Mouse (Mus musculus) adrenal gland, postnatal 25 days (tissue): ENCODE measurements around the gene Gpr19. TPM values are rescaled to one million over a fixed set of nuclear protein-coding genes. Genes with fewer than 3 reads are reported as not detected.
A peak's percentile ranks its signal among the peaks of the same experiment; 100 is the strongest.

Experiments
- DNase-seq: peaks from one replicate; pipeline ENCODE4 v3.0.0; 2021; ENCODE audit warnings: mixed read lengths
- total RNA-seq: library from RNA; stranded (reverse); gene quantifications from 2 replicates; pipeline ENCODE4 v1.2.3, GENCODE M21; 2021

Gpr19 gene
- total RNA-seq, 1 experiment from 2014 or later = 11.3 TPM

GRCm38 (mm10) chr6:134887008-134887407, 11.4 kb downstream of the Gpr19 start:
- DNase-seq = no peak

- DNase-seq = no peak
These were observed 11.9 kb downstream of the Gpr19 start for GRCm38 (mm10) chr6:134886475-134886874.

GRCm38 (mm10) chr6:134885515-134885914, 12.9 kb downstream of the Gpr19 start:
- DNase-seq = no peak

- DNase-seq = no peak
These were observed 14.7 kb downstream of the Gpr19 start for GRCm38 (mm10) chr6:134883661-134884060.

- no peak for DNase-seq
These were observed 18.3 kb downstream of the Gpr19 start for GRCm38 (mm10) chr6:134880046-134880445.

GRCm38 (mm10) chr6:134879556-134879955, 18.8 kb downstream of the Gpr19 start:
- DNase-seq = no peak

- DNase-seq = no peak
These were observed 20.5 kb downstream of the Gpr19 start for GRCm38 (mm10) chr6:134877892-134878291.

DNA sequence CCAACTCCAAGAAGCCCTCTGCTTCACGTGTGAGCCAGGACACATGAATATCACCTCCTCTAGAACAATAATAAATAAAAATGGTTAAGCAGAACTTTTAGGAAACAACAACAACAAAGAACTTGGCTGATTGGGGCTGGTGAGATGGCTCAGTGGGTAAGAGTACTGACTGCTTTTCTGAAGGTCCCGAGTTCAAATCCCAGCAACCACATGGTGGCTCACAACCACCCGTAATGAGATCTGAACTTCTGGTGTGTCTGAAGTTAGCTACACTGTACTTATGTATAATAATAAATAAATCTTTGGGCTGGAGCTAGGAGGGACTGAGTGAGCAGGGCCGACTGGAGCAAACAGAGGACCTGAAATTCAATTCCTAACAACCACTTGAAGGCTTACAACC, 21.1 kb downstream of the Gpr19 start:
- no peak for DNase-seq

- no peak for DNase-seq
These were observed 21.6 kb downstream of the Gpr19 start for GRCm38 (mm10) chr6:134876795-134877194.

- DNase-seq = no peak
These were observed 25.4 kb downstream of the Gpr19 start for GRCm38 (mm10) chr6:134873018-134873417.

GRCm38 (mm10) chr6:134872236-134872635, 26.1 kb downstream of the Gpr19 start:
- DNase-seq = no peak

DNA sequence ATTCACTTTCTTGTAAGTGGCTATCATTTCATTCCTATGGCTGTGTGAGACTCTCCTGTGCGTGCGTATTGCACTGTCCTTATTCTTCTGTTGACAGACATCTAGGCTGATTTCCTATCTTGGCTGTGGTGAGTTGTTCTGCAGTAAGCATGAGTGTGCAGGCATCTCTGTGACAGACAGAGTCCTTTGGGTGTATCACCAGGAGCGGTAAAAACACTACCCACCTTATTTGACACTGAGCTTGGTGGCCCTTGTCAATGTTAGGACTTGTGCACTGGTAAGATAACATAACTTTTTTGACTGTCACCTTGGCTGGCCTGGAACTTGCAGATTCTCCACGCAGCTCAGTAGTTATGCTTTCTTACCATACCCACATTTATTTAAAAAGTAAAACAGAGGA, 27.5 kb downstream of the Gpr19 start:
- no peak for DNase-seq

DNA sequence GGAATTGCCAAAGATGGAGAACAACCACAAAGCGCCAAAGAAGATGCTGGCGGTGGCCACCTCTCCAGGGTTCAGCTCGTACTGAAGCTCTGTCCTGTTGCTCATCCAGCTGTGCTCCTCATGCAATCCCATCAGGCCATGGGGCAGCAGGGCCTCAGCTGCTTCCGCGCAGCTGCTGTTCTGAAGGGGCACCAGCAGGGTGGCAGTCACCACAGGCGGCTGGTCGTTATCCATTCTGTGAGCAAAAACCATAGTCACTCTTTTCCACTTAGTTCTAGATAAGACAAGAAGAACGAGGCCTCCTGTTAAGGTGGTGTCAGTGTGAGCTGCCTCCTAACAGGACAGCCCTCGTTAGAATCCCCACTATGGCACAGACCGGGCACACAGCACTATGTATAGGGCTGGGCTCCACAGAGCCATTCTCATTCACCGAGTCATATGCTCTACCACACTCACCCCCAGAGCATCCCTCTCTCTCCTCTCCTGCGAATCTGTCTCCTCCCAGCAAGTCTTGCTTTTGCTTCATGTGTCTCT, 28.1 kb downstream of the Gpr19 start:
- DNase-seq = no peak

- DNase-seq = no peak
These were observed 31.1 kb downstream of the Gpr19 start for GRCm38 (mm10) chr6:134867325-134867724.

GRCm38 (mm10) chr6:134866113-134866512, 32.3 kb downstream of the Gpr19 start:
- no peak for DNase-seq

- DNase-seq = peak; percentile 95
These were observed 35.2 kb downstream of the Gpr19 start for GRCm38 (mm10) chr6:134863146-134863545.

- no peak for DNase-seq
These were observed 35.7 kb downstream of the Gpr19 start for GRCm38 (mm10) chr6:134862671-134863104.

- DNase-seq = no peak
These were observed 37.0 kb downstream of the Gpr19 start for GRCm38 (mm10) chr6:134861386-134861785.

- DNase-seq = no peak
These were observed 38.1 kb downstream of the Gpr19 start for GRCm38 (mm10) chr6:134860275-134860674.

GRCm38 (mm10) chr6:134859021-134859420, 39.4 kb downstream of the Gpr19 start:
- DNase-seq = no peak

- no peak for DNase-seq
These were observed 42.5 kb downstream of the Gpr19 start for GRCm38 (mm10) chr6:134855926-134856325.

GRCm38 (mm10) chr6:134854782-134855181, 43.6 kb downstream of the Gpr19 start:
- no peak for DNase-seq

GRCm38 (mm10) chr6:134849985-134850384, 48.4 kb downstream of the Gpr19 start:
- DNase-seq = peak; percentile 8

DNA sequence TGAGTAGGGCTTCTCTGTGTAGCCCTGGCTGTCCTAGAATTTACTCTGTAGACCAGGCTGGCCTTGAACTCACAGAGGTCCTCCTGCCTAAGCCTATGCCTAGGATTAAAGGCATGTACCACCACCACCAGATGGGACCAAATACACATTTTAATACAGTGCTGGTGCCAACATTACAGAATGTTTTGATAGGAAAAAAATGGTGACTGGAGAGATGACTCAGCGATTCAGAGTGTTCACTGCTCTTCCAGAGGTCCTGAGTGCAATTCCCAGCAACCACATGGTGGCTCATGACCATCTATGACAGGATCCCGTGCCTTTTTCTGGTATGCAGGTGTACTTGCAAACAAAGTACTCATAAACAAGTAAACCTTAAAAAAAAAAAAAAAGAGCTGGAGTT, 48.9 kb downstream of the Gpr19 start:
- no peak for DNase-seq
